Mouse (Mus musculus): ENCODE results near the gene F2rl1.

DNA sequence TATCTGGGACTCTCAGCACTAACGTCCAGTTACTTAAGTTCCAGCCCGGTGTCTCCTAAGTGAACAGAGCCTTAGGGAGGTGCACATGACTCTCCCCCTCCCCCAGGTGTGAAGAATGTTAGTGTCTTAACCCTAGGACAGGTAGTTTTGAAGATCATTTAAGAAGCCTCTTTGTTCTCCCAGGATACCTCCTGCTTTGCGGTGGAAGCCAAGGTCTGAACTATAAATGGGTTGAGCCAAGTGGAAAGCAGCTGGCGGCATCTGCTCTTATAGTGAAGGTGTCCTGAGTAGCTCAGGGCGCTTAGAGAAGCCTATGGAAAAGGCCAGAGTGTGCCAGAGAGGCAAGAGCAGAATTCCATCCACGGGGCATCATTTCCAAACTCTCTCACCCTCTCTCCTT is 10.0 kb upstream of the F2rl1 start:
- TF ChIP-seq CTCF (IDR thresholded peaks at IDR 0.05; ENCODE audit: extremely low read depth, insufficient read depth, low read length) (no peak), POLR2A (IDR thresholded peaks at IDR 0.05; ENCODE audit: extremely low read depth, insufficient read depth, low read length) (no peak)
